11 mouse cellular contexts compared by ENCODE assay signal in the genomic region with DNA sequence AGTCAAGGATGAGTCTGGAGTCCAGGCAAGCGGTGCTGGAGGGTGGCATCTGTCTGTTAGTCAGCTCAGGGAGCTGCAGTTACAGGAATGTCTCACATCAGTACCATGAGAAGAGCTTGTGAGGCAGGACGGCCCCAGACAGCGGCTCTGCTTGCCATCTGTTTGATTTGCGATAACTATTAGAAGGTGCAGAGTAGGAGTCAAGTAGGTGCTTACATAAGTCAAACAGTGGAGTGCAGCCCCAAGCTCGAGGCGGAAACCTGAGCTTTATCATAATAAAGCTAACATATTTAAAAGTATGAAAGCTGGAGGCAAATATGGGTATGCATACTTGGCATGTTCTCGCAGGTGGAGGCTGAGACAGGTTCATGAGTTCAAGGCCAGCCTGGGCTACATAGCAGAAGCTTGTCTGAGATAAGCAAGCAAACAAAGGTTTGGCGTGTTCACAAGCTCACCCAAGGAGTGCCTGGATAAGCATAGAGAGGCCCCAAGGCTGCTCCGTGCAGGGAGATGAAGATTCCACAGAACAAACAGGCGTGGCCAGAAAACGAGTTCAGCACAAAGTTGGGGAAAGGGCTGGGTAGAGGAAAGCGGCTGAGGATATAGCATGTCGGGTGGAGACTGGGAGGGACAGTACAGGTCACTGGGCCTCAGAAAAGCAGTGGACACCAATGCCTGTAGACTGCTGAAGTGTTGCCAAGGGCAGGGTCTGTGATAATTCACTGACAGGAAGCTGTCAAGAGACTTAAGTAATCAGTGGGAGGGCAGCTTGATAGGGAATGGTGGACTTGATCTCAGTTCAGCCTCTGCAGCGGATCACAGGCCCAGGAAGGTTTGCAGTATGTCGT.
DNase-seq lines count a peak whose midpoint lies in the region.
"Had no signal": no experiment of that assay in that cellular context is flagged by ENCODE, and none has a peak within 500 bp of the region (broad histone marks: within the 10 kb centered on the region; RNA-seq: fewer than 3 reads in every experiment).

No protein-coding gene starts in this region.

- no peaks in the 10 kb centered on the region for H3K27me3 ChIP-seq in midbrain, embryonic 10.5 days (ENCODE audit: low read depth, poor library complexity, severe bottlenecking)
- H3K27me3 ChIP-seq: liver, embryonic 13.5 days; neural tube, embryonic 15.5 days had no signal

- H3K27ac ChIP-seq in midbrain, embryonic 10.5 days (replicated peaks) = no peak overlapping the region
- H3K27ac ChIP-seq: limb, embryonic 10.5 days; liver, embryonic 13.5 days; neural tube, embryonic 15.5 days had no signal

- DNase-seq in heart, postnatal 4 days = peak; percentile 20
- DNase-seq in heart, postnatal 36 days = no peak
- peak; percentile 11 for DNase-seq in urinary bladder, postnatal 14 days (ENCODE audit: low spot score)
- no peak for DNase-seq in urinary bladder, postnatal 25 days (ENCODE audit: low spot score)
- DNase-seq in kidney, postnatal 4 days = peak; percentile 54 to 71
- DNase-seq in midbrain, embryonic 10.5 days (ENCODE audit: low spot score) = no peak
- no peak for DNase-seq in gastrocnemius, postnatal 4 days (ENCODE audit: low spot score in 2 of 2)
- DNase-seq: cerebellum, postnatal 36 days; liver, embryonic 13.5 days had no signal

- H3K36me3 ChIP-seq in midbrain, embryonic 10.5 days = peaks cover under 1% of the 10 kb centered on the region; the same call in 1 of the 2 replicates
- H3K36me3 ChIP-seq: liver, embryonic 13.5 days; neural tube, embryonic 15.5 days had no signal

- WGBS in midbrain, embryonic 10.5 days = 88% methylated on average over 15 of the region's 15 CpGs

- H3K9me3 ChIP-seq in midbrain, embryonic 10.5 days (replicated peaks) = no peaks in the 10 kb centered on the region
- H3K9me3 ChIP-seq: limb, embryonic 10.5 days; liver, embryonic 13.5 days; neural tube, embryonic 15.5 days had no signal

- H3K4me3 ChIP-seq in midbrain, embryonic 10.5 days = no peak overlapping the region
- H3K4me3 ChIP-seq: limb, embryonic 10.5 days; liver, embryonic 13.5 days; neural tube, embryonic 15.5 days had no signal

- intact Hi-C loops in heart, postnatal 36 days (cut with DNase I) = no loop called here

- no peaks in the 10 kb centered on the region for H3K4me1 ChIP-seq in midbrain, embryonic 10.5 days
- H3K4me1 ChIP-seq: limb, embryonic 10.5 days had no signal

Comparison
In these comparisons a context has a peak if more than half of its experiments do, and no peak if none do; other contexts are left out.
1. DNase-seq: peak in heart, postnatal 4 days (single experiment), urinary bladder, postnatal 14 days (single experiment) and kidney, postnatal 4 days (2 of 2); none in heart, postnatal 36 days (0 of 2), urinary bladder, postnatal 25 days (single experiment), midbrain, embryonic 10.5 days (single experiment) and gastrocnemius, postnatal 4 days (0 of 2).